Mouse (Mus musculus): ENCODE measurements at regions not wholly inside any gene's neighbourhood (a gene's known extent, or its start where the extent isn't known, plus 50 kb on each side); places are given as distances from the start of the nearest gene placed in this dataset.

DNA sequence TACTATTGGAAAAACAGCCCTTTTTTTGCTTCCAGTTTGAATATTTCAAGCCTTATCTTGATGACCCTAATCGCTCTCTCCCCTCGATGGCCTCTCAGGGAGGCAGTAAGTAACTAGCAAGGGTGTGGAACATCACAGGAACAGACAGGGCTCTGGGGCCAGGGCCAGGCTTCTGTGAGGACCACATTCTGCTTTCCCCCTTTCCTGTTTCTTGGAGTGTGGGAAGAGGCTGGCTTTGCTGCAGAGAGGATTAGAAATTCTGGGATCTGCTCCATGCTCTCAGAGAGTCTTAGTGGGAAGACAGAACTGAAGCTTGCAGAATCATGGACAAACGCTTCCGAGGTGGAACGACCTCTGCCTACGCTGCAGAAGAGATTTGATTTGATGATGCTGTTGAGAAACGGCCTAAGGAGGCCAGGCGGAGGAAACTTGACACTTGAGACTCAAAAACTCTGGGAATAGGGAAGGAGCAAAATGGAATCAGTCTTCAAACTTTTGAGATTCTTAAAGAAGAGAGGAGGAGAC, 316.3 kb upstream of the Clint1 start:
- no peak for DNase-seq (ENCODE audit: low spot score)

DNA sequence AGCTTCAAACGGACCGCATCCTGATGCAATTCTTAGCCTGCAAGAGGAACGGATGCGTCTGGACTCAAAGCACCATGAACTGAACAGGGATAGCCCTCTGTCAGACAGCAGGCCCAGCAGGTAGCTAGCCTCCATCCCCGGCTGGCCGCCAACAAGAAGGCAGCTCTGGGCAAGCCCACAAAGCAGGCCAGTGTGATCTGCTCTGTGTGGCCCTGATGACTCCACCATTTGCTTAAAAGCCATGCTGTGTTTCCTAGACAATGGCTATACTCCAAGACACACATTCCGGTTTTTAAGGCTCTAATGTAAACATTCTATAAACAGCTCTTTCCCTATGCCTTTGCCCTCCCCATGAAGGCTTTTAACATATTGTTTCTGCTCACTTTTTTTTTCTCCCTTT, 313.8 kb upstream of the Clint1 start:
- DNase-seq (ENCODE audit: low spot score): no peak

DNA sequence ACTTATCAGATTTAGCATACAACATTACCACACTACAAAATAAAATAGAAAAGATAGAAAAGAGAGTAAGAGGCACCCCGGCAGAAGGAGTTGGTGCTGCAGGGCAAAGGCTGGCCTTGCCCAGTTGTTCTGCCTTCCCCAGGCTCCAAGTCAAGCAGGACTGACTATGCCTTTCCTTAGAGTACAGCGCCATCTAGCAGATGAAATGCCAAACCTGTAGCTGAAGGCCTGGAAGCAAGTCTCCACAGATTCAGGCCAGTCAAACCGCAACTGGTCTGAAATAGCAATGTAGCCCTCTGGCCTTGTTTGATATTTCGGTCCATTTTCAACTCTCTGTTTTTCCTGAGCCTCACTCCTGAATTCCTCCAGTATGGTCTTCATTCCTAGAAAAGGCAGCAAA, 312.4 kb upstream of the Clint1 start:
- DNase-seq (ENCODE audit: low spot score): peak; percentile 38

DNA sequence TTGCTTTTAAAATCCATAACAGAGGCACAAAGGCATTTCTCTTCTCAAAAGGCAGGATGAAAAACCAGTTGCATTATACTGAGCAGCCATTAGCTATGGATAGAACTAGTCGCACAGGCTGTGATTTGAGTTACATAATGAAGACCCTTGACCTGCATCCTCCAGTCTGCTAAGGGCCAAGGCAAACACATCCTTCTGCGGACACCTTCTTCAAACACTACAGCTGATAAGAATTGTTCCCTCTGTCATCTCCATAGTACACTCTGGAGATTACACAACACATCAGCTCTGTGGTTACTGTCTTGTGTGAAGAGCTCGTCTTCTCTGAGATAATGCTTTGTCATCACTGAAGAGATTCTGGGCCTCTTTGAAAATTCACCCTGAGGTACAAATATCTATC, 307.3 kb upstream of the Clint1 start:
- DNase-seq (ENCODE audit: low spot score): no peak

DNA sequence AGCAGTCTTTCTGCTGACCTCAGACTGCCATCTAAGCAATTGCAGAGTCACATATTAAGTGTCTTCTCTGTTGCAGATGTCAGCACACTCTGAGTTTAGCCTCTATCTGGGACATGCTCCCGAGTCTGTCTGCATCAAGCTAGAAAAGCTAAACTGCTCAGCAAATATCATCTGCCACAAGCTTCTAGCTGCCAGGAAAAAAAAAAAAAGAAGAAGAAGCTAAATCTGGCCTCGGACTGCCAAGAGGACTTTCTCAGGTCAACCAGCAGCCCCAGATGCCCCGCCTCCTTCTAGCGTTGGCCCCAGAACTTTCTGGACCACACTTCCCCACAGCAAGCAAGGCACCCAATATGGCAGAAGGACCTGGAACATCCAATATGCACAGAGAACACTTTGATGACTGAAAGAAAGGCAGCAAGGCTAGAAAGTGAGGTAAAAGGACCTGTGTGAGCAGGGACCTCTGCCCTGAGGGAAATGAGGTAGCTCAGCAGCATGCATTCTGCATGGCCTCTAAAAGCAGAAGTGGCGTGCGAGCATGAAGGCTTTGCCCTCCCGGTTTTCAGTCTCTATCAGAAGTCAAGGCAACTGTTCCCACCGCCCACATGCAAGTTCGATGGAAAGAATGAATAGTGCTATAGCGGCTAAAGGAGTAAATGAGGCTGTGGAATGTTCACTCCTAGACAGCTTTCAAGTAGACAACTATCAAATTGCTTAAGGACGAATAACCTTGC, 305.8 kb upstream of the Clint1 start:
- no peak for DNase-seq (ENCODE audit: low spot score)

DNA sequence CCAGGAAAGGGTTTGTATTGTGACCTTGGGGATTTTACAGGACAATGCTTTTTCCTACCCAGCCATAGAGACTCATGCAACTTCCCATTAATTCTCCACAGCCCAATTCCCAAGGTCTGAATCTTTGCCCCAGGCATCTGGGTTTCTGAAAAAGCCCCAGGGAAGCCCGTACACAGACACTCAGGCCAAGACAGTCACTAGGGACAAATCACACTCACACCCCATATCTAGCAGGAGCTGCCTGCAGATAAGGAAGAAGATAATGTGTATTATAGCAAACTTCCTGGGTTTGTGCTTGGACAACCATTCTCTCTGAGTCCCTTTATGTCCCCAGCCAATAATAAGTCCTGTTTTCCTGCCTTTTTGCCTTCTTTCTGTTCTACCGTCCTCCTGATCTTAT, 305.0 kb upstream of the Clint1 start:
- no peak for DNase-seq (ENCODE audit: low spot score)

DNA sequence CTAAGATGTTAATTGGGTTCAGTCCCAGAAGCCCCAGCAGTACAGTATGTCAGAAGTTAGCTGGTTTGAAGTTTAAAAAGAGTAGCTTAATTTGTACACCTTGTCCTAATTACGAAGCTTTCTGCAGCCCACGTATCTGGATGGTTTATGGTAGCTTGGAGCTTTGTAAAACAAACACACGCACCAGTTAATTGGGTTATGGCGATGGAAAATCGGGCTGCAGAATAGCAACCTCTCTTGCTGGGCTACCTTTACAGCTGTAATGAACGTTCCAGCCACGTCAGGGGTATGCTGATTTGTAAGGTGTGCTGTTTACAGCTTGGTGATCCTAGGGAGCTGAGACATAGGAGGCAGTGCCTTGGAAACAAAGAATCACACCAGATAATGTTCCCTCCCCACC, 301.5 kb upstream of the Clint1 start:
- DNase-seq (ENCODE audit: low spot score): no peak

DNA sequence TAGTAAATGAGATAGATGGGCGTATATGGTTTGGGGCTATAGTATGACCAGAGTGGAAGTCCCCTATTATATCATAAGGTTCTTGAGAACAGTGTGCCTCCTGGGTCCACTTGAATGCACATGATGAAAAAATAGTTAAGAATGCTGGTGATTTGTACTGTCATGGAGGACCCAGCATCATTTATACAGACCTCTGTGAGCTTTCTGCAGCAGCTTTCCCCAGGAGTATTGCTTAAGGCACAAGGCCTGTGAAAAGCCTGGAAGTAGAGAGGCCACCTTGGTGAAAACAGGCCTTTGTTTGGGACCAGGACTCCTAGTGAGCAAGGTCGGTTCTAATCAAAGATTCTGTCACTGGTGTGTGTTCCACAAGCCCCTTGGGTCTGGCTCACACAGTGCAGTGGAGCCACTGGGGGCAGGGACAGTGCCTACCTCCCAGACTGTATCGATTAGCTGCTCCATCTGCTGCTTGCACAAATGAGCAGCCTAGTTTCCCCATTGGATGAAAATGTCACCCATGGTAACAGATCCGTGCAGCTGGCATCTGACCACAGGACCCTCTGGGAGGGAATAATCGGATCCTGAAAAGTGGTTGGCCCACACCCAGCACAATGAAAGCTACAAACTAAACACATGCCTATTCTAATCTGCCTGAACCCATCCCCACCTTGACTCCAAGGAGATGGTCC, 274.2 kb upstream of the Clint1 start:
- no peak for DNase-seq (ENCODE audit: low spot score)

DNA sequence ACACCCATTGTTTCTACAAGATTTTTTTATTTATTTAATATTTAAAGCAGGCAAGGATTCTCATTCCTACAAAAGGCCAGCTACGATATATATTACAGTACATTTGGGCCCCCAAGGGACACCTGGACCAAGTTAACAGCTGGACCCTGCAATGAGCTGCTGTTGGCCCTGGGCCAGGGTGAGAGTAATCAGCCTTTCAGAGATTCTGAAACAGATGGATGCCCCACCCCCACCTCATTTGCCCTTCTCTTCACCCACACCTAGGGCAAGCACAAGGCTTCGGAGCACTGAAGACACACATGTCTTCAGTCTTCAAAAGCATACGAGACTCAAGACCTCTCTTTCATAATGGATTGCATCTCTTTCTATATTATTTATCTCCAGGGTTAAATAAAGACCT, 259.5 kb upstream of the Clint1 start:
- no peak for DNase-seq (ENCODE audit: low spot score)

DNA sequence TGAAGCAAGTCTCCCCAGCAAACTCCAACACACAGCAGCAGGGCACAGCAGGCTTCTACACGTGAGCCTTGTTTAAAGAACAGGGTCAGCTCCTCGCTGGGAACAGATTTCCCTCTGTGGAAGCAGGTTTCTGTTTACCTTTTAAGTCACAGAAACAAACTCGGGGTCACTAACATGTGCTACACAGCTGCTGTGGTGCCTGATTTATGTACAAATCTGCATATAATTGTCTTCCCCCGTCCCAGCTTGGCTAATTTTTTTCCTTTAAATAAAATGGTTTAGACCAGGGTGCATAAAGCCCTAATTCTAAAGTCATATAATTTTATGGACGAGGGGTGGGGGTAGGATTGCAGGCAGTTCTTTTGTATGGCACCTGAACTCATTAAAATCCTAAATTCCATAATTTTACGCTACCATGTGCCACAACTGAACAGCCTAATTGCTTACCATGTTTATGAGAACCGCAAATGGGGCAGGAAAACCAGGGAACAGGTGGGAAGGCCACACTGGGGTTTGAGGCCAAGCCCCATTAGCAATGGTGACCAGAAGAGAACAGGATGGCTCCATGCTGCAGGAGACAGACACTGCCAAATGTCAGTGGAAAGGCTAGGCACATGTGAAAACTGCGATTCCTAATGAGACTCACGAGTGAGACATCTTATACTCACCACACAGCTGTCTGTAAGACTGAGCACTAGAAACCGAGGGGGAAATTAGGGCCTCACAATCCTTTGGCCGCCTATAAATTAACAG, 258.8 kb upstream of the Clint1 start:
- no peak for DNase-seq (ENCODE audit: low spot score)

DNA sequence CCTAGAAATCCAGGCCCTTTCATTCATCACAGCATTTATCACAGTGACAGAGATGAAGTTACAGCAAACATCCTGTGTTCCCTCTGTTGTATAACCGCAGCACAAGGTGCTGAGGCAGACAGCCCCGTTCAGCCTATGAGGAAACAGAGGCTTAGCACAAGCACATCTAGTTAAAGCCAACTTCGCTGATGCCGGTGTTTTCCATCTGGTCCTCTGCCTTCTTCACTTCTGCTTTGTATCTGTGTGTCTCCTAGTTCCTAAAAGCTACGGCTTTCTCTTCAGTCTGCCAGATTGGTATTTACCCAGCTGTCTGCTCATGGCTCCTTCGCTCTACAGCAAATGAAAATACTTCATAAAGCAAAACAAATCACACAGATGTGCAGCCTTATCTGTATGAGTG, 256.5 kb upstream of the Clint1 start:
- no peak for DNase-seq (ENCODE audit: low spot score)

DNA sequence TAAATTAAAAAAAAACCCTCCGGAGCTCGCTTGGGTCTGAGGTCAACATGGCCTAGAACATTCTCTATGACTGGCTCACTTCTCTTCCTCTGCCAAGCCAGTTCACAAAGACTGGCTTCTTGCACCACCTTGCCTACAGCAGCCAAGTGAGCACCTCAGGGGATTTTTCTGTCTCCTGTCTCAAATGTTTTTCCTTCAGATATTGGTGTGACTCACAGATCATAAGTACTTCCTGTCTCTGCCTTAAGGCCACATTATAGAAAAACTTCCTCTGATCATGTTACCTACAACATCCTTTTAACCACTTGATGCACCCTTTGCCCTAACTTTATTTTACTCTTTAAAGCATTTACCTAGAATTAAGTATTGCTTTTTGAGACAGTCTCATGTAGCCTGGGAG, 230.0 kb upstream of the Clint1 start:
- DNase-seq (ENCODE audit: low spot score): no peak

DNA sequence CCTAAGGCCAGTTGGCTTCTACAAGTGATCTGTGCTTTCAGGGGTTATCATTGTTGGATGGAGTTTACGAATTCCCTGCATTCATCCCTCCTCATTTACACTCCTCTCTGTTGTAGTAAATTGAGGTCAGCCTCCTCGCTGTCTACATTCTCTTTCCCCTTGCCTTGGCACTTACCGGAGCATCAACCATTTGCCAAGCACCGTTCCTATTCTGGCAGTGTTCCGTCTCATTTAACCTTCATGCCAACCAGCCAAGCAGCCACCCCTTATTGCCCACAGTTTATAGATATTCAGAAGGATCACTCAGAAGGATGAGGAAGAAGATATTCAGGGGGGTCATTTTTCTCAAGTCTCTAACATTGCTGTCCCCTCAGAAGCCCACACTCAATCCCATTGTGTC, 229.2 kb upstream of the Clint1 start:
- DNase-seq (ENCODE audit: low spot score): no peak

DNA sequence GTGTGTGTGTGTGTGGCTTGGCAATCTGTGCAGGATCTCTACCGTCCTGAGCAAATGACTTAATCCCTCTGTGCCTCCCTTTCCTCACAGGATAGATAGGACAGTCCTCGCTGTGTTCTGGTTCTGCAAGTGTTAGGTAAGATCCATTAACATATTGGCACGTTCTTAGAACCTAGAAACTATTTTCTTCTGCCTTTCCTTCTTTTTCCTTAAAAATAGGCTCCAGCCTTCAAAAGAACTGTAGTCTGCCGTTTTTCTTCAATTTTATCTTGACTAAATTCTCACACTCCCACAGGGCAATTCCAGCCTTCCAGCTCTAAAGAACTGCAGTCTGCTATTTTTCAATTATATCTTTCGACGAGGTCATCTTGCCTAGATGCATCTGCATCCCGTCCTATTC, 227.6 kb upstream of the Clint1 start:
- no peak for DNase-seq (ENCODE audit: low spot score)

DNA sequence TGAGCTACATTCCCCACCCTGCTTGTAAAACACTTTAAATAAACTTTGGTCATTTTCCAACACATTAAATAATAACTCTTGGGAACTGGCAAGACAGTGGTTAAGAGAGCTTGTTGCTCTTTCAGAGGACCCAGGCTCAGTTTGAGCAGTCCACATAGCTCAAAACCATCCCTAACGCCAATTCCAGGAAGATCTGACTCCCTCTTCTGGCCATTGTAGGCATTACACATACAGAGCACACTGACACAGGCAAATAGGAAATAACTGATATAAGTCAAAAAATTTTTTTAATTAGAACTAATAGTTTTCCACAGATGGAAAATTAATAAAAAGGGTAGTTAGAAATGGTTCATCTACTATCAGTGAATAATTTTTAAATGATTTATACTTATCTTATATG, 222.6 kb upstream of the Clint1 start:
- no peak for DNase-seq (ENCODE audit: low spot score)

DNA sequence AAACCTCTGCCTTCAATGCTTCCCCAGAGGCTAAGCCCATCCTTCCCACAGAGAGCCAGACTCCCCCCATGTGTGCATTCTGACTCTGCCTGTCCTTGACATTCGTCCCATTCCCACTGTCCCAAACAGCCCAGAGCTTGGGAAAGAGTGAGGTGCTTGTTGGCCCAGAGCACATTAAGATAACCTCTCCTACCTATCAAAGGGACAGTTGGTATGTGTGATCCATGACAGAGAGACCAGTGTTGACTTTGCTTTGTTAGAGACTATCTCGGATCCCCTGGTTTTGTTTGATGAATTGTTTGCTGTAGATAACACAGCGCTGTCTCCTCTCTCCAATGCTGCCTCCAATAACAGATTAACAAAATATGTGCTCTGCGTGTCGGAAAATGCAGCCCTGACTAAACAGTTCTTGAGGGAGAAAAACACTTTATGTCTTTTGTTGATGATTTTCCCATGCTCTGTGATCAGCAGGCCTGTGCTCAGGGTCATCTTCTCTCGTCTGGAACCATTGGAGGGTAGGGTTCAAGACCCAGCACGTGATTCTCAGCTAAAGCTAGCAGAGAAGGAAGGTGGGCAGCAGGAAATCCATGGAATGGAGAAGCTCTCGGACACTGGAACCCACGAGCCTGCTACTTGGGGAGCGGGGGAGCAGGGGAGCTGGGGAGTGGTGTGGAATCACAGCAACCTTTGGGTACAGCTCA, 217.2 kb upstream of the Clint1 start:
- DNase-seq (ENCODE audit: low spot score): peak; percentile 11

DNA sequence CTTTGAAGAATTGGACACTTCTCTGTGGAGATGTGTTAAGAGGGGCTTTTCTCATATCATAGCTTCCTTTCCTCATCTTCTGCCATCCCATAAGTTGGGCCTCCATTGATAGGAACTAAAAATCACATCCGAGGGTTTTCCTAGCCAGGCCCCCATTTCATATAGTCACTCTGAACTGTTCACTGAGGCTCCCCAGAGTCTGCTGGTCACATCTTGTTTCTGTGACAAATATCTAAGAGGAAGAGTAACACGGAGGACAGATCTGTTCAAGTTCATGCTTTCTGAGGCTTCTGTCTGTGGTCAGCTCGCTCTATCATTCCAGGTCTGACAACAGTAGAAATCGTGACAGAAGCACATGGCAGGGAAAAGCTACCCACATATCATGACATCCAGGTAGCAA, 216.0 kb upstream of the Clint1 start:
- DNase-seq (ENCODE audit: low spot score): no peak

DNA sequence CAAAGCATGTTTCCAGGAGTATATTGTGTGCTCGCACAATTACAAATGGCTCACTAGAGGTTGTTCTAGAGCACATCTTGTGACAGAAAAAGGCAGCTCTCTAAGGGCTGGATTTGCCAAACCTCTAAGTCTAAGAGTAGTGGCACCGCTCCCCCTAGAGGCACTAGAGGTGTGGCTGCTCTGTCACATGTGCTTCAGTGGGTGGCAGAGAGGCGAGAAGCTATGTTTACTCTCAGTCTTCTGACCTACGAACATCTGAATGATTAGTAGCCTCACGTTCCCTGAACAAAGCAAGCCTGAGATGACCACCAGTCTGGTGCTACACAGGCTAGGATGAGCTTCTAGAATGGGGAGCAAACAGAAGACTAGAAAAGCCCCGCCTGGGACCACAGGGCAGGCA, 212.6 kb upstream of the Clint1 start:
- no peak for DNase-seq (ENCODE audit: low spot score)

DNA sequence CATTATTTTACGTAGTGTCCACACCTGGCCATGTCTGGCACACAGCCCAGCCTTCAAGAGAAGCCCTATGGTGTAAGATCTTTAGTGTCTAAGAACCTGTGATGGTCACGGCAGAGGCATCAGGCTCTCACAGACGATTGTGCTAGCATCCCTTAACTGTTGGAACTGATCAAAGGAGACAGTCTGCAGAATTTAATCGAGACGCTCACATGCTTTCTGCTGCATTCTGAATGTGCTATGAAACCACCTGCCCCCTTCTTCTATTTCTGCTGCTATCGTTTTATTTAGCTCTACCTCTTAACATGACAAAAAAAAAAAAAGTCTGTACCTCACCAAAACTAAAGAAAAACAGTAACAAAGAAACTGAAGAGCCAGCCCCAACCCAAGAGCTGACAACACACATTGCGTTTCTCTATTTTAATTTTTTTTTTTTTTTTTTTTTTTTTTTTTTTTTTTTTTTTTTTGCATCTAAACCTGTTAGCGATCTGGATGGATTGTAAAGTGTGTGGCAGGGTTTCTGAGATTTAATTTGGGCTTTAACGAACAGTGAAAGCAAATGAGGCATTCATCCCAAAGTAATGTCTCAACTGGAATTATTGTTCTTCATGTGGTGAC, 209.6 kb upstream of the Clint1 start:
- no peak for DNase-seq (ENCODE audit: low spot score)

DNA sequence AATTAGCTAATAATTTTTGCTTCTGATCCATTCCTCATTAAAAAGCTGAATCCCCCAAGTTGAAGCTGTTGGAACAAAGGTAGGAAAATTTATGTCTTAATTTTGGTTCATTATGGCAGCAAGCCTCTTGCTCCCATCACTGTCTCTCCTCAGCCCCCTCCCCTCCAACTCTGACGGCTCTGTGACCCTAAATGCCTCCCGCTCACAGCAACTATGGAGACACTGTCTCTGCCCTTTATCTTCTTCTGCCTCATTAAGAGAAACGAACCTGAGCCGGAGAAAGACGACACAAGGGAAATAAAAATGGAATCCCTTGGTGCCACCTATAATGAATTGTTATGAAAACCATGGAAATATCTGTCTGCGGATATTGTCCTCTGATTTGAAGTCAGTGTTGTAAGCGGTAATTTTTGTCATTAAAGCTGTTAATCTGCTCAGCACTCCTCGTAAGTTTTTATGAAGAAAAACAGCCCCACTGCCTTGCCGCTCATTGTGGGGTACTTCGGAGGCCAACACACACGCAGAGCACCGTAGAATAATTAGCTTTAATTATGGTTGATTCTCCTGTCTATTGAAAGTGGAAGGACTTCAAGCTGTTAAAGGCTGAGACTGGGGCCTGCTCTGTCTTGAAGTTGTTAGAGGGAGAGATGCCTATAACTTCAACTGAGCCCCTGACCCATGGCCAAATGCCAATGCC, 208.1 kb upstream of the Clint1 start:
- no peak for DNase-seq (ENCODE audit: low spot score)

DNA sequence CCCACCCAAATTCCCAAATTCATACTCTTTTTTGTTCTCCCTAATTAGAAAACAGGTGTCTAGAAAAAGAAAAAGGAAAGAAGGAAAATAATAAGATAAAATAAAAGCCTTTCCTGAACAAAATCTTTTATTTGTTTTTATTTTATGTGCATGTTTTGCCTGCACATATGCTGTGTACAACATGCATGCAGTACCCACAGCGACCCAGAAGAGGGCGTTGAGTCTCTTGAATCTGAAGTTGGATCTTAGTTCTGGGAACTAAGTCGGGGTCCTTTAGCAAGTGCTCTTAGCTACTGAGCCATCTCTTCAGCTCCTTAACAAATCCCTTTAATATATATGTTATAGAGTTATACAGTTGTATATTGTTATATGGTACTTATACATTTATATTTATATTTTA, 206.0 kb upstream of the Clint1 start:
- DNase-seq (ENCODE audit: low spot score): no peak

All from ovary, adult 18-20 months (tissue).